Mouse (Mus musculus) embryonic fibroblast, embryonic 13.5 days (primary cell): ENCODE measurements around the gene Pigt. TPM values are rescaled to one million over a fixed set of nuclear protein-coding genes. Genes with fewer than 3 reads are reported as not detected.

Experiments
- H3K27ac ChIP-seq: 2 replicates; pipeline ENCODE4 v1.5.1; 2012; ENCODE audit warnings: low read length, control low read depth, inconsistent platforms; ENCODE audit not compliant: insufficient read depth
- H3K4me1 ChIP-seq: 2 replicates; pipeline ENCODE4 v1.6.1; 2011; ENCODE audit warnings: low read length; ENCODE audit not compliant: control insufficient read depth, insufficient read depth
- H3K4me3 ChIP-seq: 2 replicates; pipeline ENCODE4 v1.5.1; 2011; ENCODE audit warnings: mild to moderate bottlenecking, control low read depth, low read length; ENCODE audit not compliant: insufficient read depth
- CTCF ChIP-seq: IDR thresholded peaks from 2 replicates; pipeline ENCODE4 v1.5.1; 2011; ENCODE audit warnings: mild to moderate bottlenecking, control low read depth, low read length, moderate library complexity, borderline replicate concordance; ENCODE audit not compliant: insufficient read depth
- POLR2A ChIP-seq: IDR thresholded peaks from 2 replicates; pipeline ENCODE4 v1.6.1; 2011; ENCODE audit warnings: low read depth, mild to moderate bottlenecking, control low read depth, low read length, moderate library complexity
- polyA plus RNA-seq: library from polyadenylated mRNA; stranded (reverse); fragments of >200 nt; gene quantifications from 2 replicates; pipeline ENCODE4 v1.2.4, GENCODE M21; 2011; ENCODE audit warnings: low read depth; ENCODE audit not compliant: missing spikeins, insufficient read length

The Pigt gene
- polyA plus RNA-seq, 1 experiment, result 66.3 TPM

DNA sequence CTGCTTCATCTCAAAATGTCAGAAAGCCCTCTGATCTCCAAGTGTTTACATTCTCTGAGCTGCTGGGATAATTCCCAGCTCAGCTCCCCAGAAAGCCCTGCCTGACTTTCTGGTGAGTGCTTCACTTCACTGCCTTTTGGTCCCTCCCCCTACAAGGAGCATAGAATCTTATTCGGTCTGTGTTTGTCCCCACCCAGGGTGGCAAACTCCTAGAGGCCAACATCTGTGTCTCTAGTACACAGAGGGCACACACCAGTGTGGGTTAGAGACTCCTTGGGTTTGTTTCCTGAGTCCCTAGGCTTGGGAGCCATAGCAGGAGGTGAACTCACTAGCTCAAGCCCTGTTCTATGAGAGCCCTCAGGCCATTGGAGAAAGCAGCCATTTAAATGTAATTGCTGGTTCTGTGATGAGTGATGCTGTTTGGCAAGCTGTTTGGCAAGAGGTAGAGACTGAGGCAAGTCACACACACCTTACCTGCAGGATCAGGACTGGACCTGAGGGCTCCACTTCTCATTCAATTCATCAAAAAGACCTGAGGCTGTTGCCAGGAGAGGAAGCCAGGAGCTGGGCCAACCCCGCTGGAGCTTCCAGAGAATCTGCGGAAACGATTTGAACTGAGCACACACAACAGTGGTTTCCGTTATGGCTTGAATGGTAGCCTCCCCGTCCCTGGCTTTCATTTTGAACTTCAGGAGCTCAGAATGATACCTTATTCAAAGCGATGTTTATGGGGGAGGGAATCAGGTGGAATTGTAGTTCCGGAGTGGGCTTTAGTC is 43.5 kb downstream of the Pigt start:
- TF ChIP-seq CTCF, result no peak
- TF ChIP-seq POLR2A, result no peak
- no peak overlapping the region for H3K27ac ChIP-seq
- no peak overlapping the region for H3K4me3 ChIP-seq
- no peaks in the 10 kb centered on the region for H3K4me1 ChIP-seq

DNA sequence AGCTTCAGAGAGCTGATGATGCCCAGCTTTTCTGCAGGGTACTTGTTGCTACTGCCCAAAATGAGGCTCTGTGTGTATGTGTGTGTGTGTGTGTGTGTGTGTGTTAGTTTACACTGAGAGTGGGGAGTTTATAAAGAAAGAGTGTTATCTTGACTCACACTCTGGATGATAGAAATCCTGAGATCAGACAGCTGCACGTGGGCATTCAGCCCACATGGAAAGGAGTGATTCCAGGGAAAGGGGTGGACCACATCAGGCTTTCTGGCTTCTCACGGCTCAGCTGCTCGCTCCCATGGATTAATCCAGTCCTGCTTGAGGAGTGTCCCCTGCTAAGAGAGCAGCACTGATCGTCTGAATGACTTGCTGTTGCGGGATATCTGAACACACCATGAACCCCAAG is 44.8 kb downstream of the Pigt start:
- Histone ChIP-seq H3K4me3 (no peak overlapping the region), H3K4me1 (no peaks in the 10 kb centered on the region)
- no peak for TF ChIP-seq CTCF
- TF ChIP-seq POLR2A, result no peak

DNA sequence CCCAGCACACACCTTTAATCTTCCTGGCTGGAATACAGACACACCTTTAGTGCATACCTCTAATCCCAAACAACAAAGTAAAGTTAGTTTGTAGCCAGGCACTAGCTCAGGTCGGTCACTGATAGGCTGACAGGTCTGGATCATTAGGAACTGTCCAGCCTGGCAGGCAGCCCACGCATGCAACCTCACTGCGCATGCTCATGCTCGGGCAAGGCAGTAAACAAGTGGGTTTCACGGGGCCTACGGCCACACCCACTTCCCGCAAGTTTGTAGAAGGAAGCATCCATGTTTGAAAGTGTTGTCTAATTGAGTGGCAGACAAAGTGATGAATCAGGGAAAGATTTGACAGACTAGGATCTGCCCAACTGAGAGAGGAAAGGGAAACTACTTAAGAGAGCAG is 45.3 kb downstream of the Pigt start:
- TF ChIP-seq CTCF (no peak), POLR2A (no peak)
- no peaks in the 10 kb centered on the region for H3K4me1 ChIP-seq

More for the DNA sequence above, 44.8 kb downstream of the Pigt start:
- H3K27ac ChIP-seq, result no peak overlapping the region

DNA sequence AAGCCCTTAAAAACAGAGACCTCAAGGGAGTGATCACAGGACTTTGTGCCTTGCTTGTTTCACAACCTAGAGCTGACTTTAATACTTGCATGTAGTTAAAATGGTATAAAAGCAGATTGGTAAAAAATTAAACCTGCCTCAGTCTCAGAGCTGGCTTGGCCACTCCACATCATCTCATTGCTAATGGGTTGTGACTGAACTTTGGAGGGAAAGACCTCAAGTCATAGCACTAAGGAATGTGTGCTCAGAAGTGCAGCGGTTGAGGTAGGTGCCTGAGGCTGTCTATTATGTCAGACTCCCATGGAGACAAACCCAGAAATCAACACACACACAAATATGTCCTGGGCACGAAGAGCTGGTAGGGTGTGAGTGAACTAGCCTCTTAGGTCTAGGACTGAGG is 46.4 kb downstream of the Pigt start:
- no peak overlapping the region for H3K27ac ChIP-seq
- no peak overlapping the region for H3K4me3 ChIP-seq
- H3K4me1 ChIP-seq, result no peaks in the 10 kb centered on the region
- TF ChIP-seq POLR2A (no peak), CTCF (no peak)

More for the DNA sequence above, 45.3 kb downstream of the Pigt start:
- Histone ChIP-seq H3K4me3 (no peak overlapping the region), H3K27ac (no peak overlapping the region)

DNA sequence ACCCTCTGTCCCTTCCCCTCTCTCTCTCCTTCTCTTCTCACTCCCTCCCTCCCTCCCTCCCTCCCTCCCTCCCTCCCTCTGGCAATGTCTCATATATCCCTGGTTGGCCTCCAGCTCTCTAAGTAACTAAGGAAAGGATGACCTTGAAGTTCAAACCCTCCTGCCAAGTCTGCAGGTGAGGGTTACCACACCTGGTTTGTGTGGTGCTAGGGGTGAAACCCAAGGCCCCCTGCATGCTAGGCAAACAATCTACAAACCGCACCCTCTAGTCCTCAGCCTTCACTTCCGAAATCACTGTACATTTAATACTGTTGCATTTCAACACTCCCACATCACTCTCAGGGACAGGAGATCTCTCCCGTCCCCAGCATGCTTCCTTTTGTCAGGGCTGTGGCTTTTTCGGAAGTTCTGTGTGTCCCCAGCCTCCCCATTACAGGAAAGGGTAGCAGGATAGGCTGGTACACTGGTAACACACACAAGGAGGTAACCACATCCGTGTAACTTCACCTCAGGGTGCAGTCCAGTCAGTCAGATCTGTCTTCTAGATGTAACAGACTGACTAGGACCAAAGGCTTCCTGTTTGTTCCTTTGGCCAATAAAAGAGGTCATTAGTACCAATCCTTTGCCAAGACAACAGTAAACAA is 47.3 kb downstream of the Pigt start:
- TF ChIP-seq CTCF (no peak), POLR2A (no peak)
- H3K4me1 ChIP-seq, result peaks cover 6% of the 10 kb centered on the region; the same call in 1 of the 2 replicates
- no peak overlapping the region for H3K4me3 ChIP-seq
- H3K27ac ChIP-seq, result no peak overlapping the region

DNA sequence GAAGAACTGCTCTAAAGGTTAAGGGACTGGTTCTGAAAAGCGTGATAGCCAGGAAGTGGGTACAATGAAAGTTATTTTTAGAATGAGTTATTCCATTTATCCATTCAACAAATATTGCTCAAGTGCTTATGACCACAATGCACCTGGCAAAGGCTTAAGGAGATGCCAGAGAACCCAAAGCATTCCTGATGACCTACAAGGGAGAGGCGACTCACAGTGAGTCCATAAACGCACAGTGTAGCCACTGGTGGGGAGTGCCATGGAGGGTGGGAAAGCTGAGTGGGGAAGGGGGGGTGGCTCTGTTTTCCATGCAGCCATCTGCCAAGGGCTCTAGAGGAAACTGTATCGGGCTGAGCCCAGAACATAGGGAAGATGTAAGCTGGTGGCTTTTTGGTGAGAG is 52.0 kb downstream of the Pigt start:
- H3K27ac ChIP-seq, result no peak overlapping the region
- H3K4me1 ChIP-seq, result peaks cover 6% of the 10 kb centered on the region; the same call in 1 of the 2 replicates
- no peak overlapping the region for H3K4me3 ChIP-seq
- TF ChIP-seq CTCF (no peak), POLR2A (no peak)

DNA sequence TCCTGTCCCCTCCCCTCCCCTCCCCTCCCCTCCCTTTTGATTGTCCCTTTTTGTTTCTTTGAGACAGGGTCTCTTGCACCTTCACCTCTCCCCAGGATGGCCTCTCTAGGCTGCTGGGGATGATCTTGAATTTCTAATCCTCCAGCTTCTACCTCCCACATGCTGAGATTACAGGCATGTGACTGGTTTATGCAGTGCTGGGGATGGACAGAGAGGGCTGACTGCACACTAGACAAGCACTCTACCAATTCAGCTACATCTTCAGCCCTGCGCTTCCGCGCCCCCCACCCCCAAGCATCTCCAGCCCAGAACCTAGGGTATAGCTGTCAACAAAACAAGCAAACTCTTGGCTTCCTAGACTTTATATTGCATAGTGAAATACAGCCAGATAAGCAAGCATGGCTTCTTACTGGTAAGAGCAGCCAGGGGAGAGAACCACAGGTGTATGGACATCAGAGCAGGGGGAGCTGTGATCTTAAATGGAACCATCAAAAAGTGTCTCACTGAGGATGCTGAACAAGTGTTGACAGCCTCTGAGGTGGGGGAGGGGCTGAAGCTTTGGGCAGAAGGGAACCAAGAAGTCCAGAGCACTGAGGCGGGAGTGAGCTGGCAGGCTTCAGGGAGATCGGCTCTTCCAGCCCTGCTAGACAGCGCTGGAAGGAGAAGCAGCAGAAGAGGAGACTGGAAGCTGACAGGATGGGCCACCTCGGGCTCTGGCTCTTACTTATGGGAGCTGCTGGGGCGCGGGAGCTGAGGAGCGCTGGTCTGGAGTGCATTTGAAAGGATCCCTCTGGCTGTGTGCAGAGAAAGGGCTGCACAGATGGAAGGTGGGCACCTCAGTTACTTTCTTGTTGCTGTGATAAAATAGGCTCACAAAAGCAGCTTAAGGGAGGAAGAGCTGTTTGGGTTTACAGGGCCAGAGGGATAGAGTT is 52.9 kb downstream of the Pigt start:
- TF ChIP-seq POLR2A (no peak), CTCF (no peak)
- no peak overlapping the region for H3K27ac ChIP-seq
- H3K4me3 ChIP-seq, result no peak overlapping the region
- H3K4me1 ChIP-seq, result peaks cover 6% of the 10 kb centered on the region; the same call in 1 of the 2 replicates

DNA sequence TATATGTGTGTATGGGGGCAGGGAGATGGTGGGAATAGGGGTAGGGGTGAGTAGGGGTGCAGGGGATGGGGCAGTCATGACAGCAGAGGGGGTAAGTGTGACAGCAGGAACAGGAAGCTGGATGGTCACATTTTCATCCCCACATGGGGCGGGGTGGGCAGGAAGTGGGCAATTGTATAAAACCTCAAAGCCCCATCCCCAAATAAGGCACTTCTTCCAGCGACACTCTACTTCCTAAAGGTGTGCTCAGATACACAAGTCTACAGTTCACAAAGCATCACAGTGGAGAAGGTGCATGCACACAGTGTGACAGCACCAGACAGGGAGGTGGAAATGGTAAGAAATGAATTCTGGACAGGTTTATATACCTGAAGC is 53.6 kb downstream of the Pigt start:
- Histone ChIP-seq H3K27ac (no peak overlapping the region), H3K4me1 (peaks cover 6% of the 10 kb centered on the region; the same call in 1 of the 2 replicates), H3K4me3 (no peak overlapping the region)
- TF ChIP-seq POLR2A (no peak), CTCF (no peak)

DNA sequence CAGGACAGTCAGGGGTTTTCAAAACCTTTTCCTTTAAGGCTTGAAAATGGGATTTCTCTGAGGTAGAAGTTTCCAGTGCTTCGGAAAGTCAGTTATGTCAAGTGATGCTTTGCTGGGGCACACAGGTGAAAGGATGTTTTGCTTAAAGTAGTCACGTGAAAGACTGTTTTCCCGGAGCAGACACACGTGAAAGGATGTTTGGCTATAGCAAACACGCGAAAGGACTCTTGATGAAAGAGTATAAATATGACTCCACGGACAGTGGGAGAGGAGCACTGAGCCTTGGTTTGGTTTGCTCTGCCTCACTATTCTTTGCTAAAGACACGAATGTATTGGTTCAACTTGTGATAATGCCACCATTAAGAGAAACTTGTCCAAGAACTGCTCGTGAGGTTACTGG is 54.2 kb downstream of the Pigt start:
- Histone ChIP-seq H3K27ac (no peak overlapping the region), H3K4me1 (peaks cover 6% of the 10 kb centered on the region; the same call in 1 of the 2 replicates), H3K4me3 (no peak overlapping the region)
- TF ChIP-seq POLR2A, result no peak
- TF ChIP-seq CTCF, result no peak

Other genes with a start within 250 kb of the Pigt start
- not detected in 2 replicates for gene Svs3b, start 240.9 kb upstream of the Pigt start, polyA plus RNA-seq
- not detected in 2 replicates for gene Svs4, start 219.1 kb upstream of the Pigt start, polyA plus RNA-seq
- not detected in 2 replicates for gene Svs3a, start 208.3 kb upstream of the Pigt start, polyA plus RNA-seq
- not detected in 2 replicates for gene Svs6, start 180.8 kb upstream of the Pigt start, polyA plus RNA-seq
- not detected in 2 replicates for gene Svs5, start 164.8 kb upstream of the Pigt start, polyA plus RNA-seq
- gene Slpi, start 108.4 kb upstream of the Pigt start, polyA plus RNA-seq, result 0.90 TPM in 1 of 2 replicates, not detected in the other
- gene Rbpjl, start 94.4 kb upstream of the Pigt start, polyA plus RNA-seq, result not detected in 2 replicates
- gene Matn4, start 92.4 kb upstream of the Pigt start, polyA plus RNA-seq, result 0.18 and 3.1 TPM in 2 replicates
- gene Sdc4, start 53.6 kb upstream of the Pigt start, polyA plus RNA-seq, result 242 and 248 TPM in 2 replicates
- gene Sys1, start 40.6 kb upstream of the Pigt start, polyA plus RNA-seq, result 23.1 and 23.6 TPM in 2 replicates
- gene Gm20458, start 36.6 kb upstream of the Pigt start, polyA plus RNA-seq, result 4.1 and 5.8 TPM in 2 replicates
- gene Trp53tg5, start 23.8 kb upstream of the Pigt start, polyA plus RNA-seq, result not detected in 2 replicates
- 13.8 and 19.0 TPM in 2 replicates for gene Dbndd2, start 11.4 kb upstream of the Pigt start, polyA plus RNA-seq
- not detected in 2 replicates for gene Wfdc2, start 64.9 kb downstream of the Pigt start, polyA plus RNA-seq
- gene Spint3, start 75.9 kb downstream of the Pigt start, polyA plus RNA-seq, result not detected in 2 replicates
- not detected in 2 replicates for gene Wfdc6a, start 87.9 kb downstream of the Pigt start, polyA plus RNA-seq
- gene Eppin, start 96.1 kb downstream of the Pigt start, polyA plus RNA-seq, result not detected in 2 replicates
- gene Wfdc6b, start 116.0 kb downstream of the Pigt start, polyA plus RNA-seq, result not detected in 2 replicates
- gene Wfdc8, start 116.1 kb downstream of the Pigt start, polyA plus RNA-seq, result not detected in 2 replicates
- not detected in 2 replicates for gene Wfdc16, start 141.3 kb downstream of the Pigt start, polyA plus RNA-seq
- not detected in 2 replicates for gene Wfdc10, start 158.5 kb downstream of the Pigt start, polyA plus RNA-seq
- not detected in 2 replicates for gene Wfdc9, start 159.1 kb downstream of the Pigt start, polyA plus RNA-seq
- not detected in 2 replicates for gene Wfdc11, start 176.6 kb downstream of the Pigt start, polyA plus RNA-seq
- not detected in 2 replicates for gene Wfdc13, start 187.6 kb downstream of the Pigt start, polyA plus RNA-seq
- not detected in 2 replicates for gene Spint4, start 201.0 kb downstream of the Pigt start, polyA plus RNA-seq
- gene Spint5, start 217.8 kb downstream of the Pigt start, polyA plus RNA-seq, result not detected in 2 replicates
- not detected in 2 replicates for gene Wfdc3, start 248.4 kb downstream of the Pigt start, polyA plus RNA-seq
- gene Dnttip1, start 248.5 kb downstream of the Pigt start, polyA plus RNA-seq, result 28.7 and 30.8 TPM in 2 replicates